Mouse (Mus musculus) left cerebral cortex, adult 2 months (tissue): ENCODE measurements around the gene Prkch. TPM values are rescaled to one million over a fixed set of nuclear protein-coding genes. Genes with fewer than 3 reads are reported as not detected.

ENCODE experiments used
- DNase-seq, 2 experiments: peaks; one replicate each; pipeline ENCODE4 v3.0.0; 2021 to 2022; ENCODE audit warnings: low spot score in 2 of 2, mixed read lengths in 1 of 2; ENCODE audit errors: extremely low spot score in 1 of 2
- H3K27ac ChIP-seq: fragments of 200-600 bp; 2 replicates; pipeline ENCODE4 v1.8.1; 2022
- H3K4me3 ChIP-seq: fragments of 200-600 bp; 2 replicates; pipeline ENCODE4 v1.8.1; 2022
- CTCF ChIP-seq: fragments of 200-600 bp; IDR thresholded peaks from 2 replicates; pipeline ENCODE4 v1.8.1; 2022; ENCODE audit warnings: antibody characterized with exemption, mild to moderate bottlenecking, moderate library complexity
- intact Hi-C: fragments of 180-260 bp; cut with DNase I; formaldehyde crosslinking; loops from one replicate; pipeline ENCODE4 v1.15.1; 2025
- total RNA-seq, 2 experiments: library from RNA; stranded (reverse); gene quantifications; 2 replicates each; pipeline ENCODE4 v1.2.3; 2021

The Prkch gene
- total RNA-seq, 2 experiments from 2014 or later = 4.1 to 5.7 TPM

- DNase-seq = no peak
- intact Hi-C loops = no loop called here
- TF ChIP-seq CTCF = no peak
- Histone ChIP-seq H3K27ac (no peak overlapping the region), H3K4me3 (no peak overlapping the region)
Observed at GRCm38 (mm10) chr12:73602974-73603373, 18.4 kb downstream of the Prkch start.

- Histone ChIP-seq H3K4me3 (no peak overlapping the region), H3K27ac (no peak overlapping the region)
- TF ChIP-seq CTCF = no peak
- DNase-seq = no peak
- intact Hi-C loops = no loop called here
Observed at GRCm38 (mm10) chr12:73603653-73604052, 19.1 kb downstream of the Prkch start.

GRCm38 (mm10) chr12:73604762-73605161 lies 20.2 kb downstream of the Prkch start:
- Histone ChIP-seq H3K27ac (no peak overlapping the region), H3K4me3 (no peak overlapping the region)
- TF ChIP-seq CTCF = no peak
- intact Hi-C loops = no loop called here
- DNase-seq = no peak

GRCm38 (mm10) chr12:73605174-73605573 lies 20.6 kb downstream of the Prkch start:
- DNase-seq = no peak
- no peak for TF ChIP-seq CTCF
- no peak overlapping the region for H3K27ac ChIP-seq
- no peak overlapping the region for H3K4me3 ChIP-seq
- intact Hi-C loops = no loop called here

- no peak for DNase-seq
- intact Hi-C loops = no loop called here
- Histone ChIP-seq H3K27ac (no peak overlapping the region), H3K4me3 (no peak overlapping the region)
- TF ChIP-seq CTCF = no peak
Observed at GRCm38 (mm10) chr12:73607381-73608064, 22.9 kb downstream of the Prkch start.

- DNase-seq = no peak
- intact Hi-C loops = no loop called here
- H3K4me3 ChIP-seq = no peak overlapping the region
- TF ChIP-seq CTCF = no peak
- H3K27ac ChIP-seq = no peak overlapping the region
Observed at GRCm38 (mm10) chr12:73608065-73608397, 23.4 kb downstream of the Prkch start.

- Histone ChIP-seq H3K27ac (no peak overlapping the region), H3K4me3 (no peak overlapping the region)
- TF ChIP-seq CTCF = no peak
- intact Hi-C loops = no loop called here
- DNase-seq = no peak
Observed at GRCm38 (mm10) chr12:73609262-73609661, 24.7 kb downstream of the Prkch start.

GRCm38 (mm10) chr12:73609676-73610545 lies 25.3 kb downstream of the Prkch start:
- Histone ChIP-seq H3K27ac (no peak overlapping the region), H3K4me3 (no peak overlapping the region)
- intact Hi-C loops = no loop called here
- DNase-seq = no peak
- TF ChIP-seq CTCF = no peak

- no peak overlapping the region for H3K27ac ChIP-seq
- intact Hi-C loops = no loop called here
- H3K4me3 ChIP-seq = no peak overlapping the region
- TF ChIP-seq CTCF = no peak
- no peak for DNase-seq
Observed at GRCm38 (mm10) chr12:73610831-73611370, 26.3 kb downstream of the Prkch start.

GRCm38 (mm10) chr12:73611741-73612140 lies 27.1 kb downstream of the Prkch start:
- DNase-seq = no peak
- intact Hi-C loops = loop anchor here (1.0 kb wide), 1 partner anchor 42 kb away; no protein-coding TSS in a partner anchor
- Histone ChIP-seq H3K27ac (no peak overlapping the region), H3K4me3 (no peak overlapping the region)
- TF ChIP-seq CTCF = no peak

GRCm38 (mm10) chr12:73613183-73613582 lies 28.6 kb downstream of the Prkch start:
- no peak for TF ChIP-seq CTCF
- intact Hi-C loops = no loop called here
- Histone ChIP-seq H3K27ac (no peak overlapping the region), H3K4me3 (no peak overlapping the region)
- no peak for DNase-seq

GRCm38 (mm10) chr12:73617652-73618051 lies 33.1 kb downstream of the Prkch start:
- Histone ChIP-seq H3K27ac (no peak overlapping the region), H3K4me3 (no peak overlapping the region)
- TF ChIP-seq CTCF = no peak
- DNase-seq = no peak
- intact Hi-C loops = no loop called here
